Mouse (Mus musculus) forebrain, embryonic 13.5 days (tissue): ENCODE data around the gene Nostrin. TPM values are rescaled to one million over a fixed set of nuclear protein-coding genes. Genes with fewer than 3 reads are reported as not detected.

Experiments used
- ATAC-seq: fragments of 200-750 bp; cut with Nextera tagmentation; 2 replicates; pipeline ENCODE4 v1.8.0; 2017
- H3K27ac ChIP-seq: fragments of 300-500 bp; sonication (generic); 2 replicates; pipeline ENCODE4 v1.5.1; 2015; ENCODE audit warnings: inconsistent platforms, mild to moderate bottlenecking, moderate library complexity
- H3K27me3 ChIP-seq: fragments of 300-500 bp; sonication (generic); 2 replicates; pipeline ENCODE4 v1.6.1; 2015; ENCODE audit warnings: mild to moderate bottlenecking, inconsistent platforms
- H3K36me3 ChIP-seq: fragments of 300-500 bp; sonication (generic); 2 replicates; pipeline ENCODE4 v1.6.1; 2015; ENCODE audit warnings: mild to moderate bottlenecking, inconsistent platforms; ENCODE audit not compliant: poor library complexity, severe bottlenecking
- H3K4me1 ChIP-seq: fragments of 300-500 bp; sonication (generic); 2 replicates; pipeline ENCODE4 v1.6.1; 2015; ENCODE audit warnings: inconsistent platforms
- H3K4me2 ChIP-seq: fragments of 300-500 bp; sonication (generic); 2 replicates; pipeline ENCODE4 v1.6.1; 2015; ENCODE audit warnings: inconsistent platforms, mild to moderate bottlenecking, moderate library complexity
- H3K4me3 ChIP-seq: fragments of 300-500 bp; sonication (generic); 2 replicates; pipeline ENCODE4 v1.5.1; 2015; ENCODE audit warnings: mild to moderate bottlenecking, inconsistent platforms
- H3K9ac ChIP-seq: fragments of 300-500 bp; sonication (generic); 2 replicates; pipeline ENCODE4 v1.6.1; 2015; ENCODE audit warnings: mild to moderate bottlenecking, inconsistent platforms
- H3K9me3 ChIP-seq: fragments of 300-500 bp; sonication (generic); replicated peaks from 2 replicates; pipeline ENCODE4 v1.6.1; 2016; ENCODE audit warnings: inconsistent platforms
- WGBS: fragments of 180-500 bp; shearing (Covaris S2); methylation state at CpG from one replicate; pipeline ENCODE4 v1.1.7; 2015; 5-methylcytosine and 5-hydroxymethylcytosine counted together
- polyA plus RNA-seq: library from polyadenylated mRNA; unstranded; fragments of >200 nt; fragmentation: Nextera tagmentation; extraction: Ambion mirVana; gene quantifications from 2 replicates; pipeline ENCODE4 v1.2.1, GENCODE M21; 2015

Gene Nostrin
- polyA plus RNA-seq, 1 experiment from 2014 or later, result 0.53 TPM

- H3K4me3 ChIP-seq, result no peak overlapping the region
- H3K4me2 ChIP-seq, result no peak overlapping the region
- H3K27me3 ChIP-seq, result peaks cover 5% of the 10 kb centered on the region; the same call in 1 of the 2 replicates
- H3K27ac ChIP-seq, result no peak overlapping the region
- no peaks in the 10 kb centered on the region for H3K9me3 ChIP-seq
- ATAC-seq, result no peak
- no peaks in the 10 kb centered on the region for H3K36me3 ChIP-seq
- no peak overlapping the region for H3K9ac ChIP-seq
- peaks cover 14% of the 10 kb centered on the region for H3K4me1 ChIP-seq
Observed at GRCm38 (mm10) chr2:69232101-69232500, 96.5 kb downstream of the Nostrin start.

- H3K27me3 ChIP-seq, result peaks cover 18% of the 10 kb centered on the region
Observed at GRCm38 (mm10) chr2:69234976-69235678, 99.5 kb downstream of the Nostrin start.

More at GRCm38 (mm10) chr2:69234976-69235678, 99.5 kb downstream of the Nostrin start:
- ATAC-seq, result peak; percentile 97
- Histone ChIP-seq H3K27ac (no peak overlapping the region), H3K4me1 (peaks cover 14% of the 10 kb centered on the region), H3K9ac (no peak overlapping the region), H3K4me2 (no peak overlapping the region), H3K9me3 (no peaks in the 10 kb centered on the region), H3K36me3 (no peaks in the 10 kb centered on the region), H3K4me3 (no peak overlapping the region)
- 13% methylated on average over 5 of the region's 5 CpGs for WGBS

Other genes with a start within 250 kb of the Nostrin start
- 201 and 226 TPM in 2 replicates for gene Spc25, start 70.4 kb downstream of the Nostrin start, polyA plus RNA-seq
- gene G6pc2, start 75.3 kb downstream of the Nostrin start, polyA plus RNA-seq, result not detected in 2 replicates
- gene Abcb11, start 206.8 kb downstream of the Nostrin start, polyA plus RNA-seq, result 0.04 TPM in 1 of 2 replicates, not detected in the other
- gene Dhrs9, start 244.6 kb downstream of the Nostrin start, polyA plus RNA-seq, result not detected in 2 replicates